Mouse (Mus musculus) macrophage (primary cell): Measurements from ENCODE around the gene Cops6. TPM values are rescaled to one million over a fixed set of nuclear protein-coding genes. Genes with fewer than 3 reads are reported as not detected.

Experiments used
- H3K27ac ChIP-seq: fragments of 350-480 bp; formaldehyde crosslinking; 2 replicates; pipeline ENCODE4 v1.9.0; 2021
- H3K36me3 ChIP-seq: fragments of 350-480 bp; formaldehyde crosslinking; 2 replicates; pipeline ENCODE4 v1.9.0; 2021; ENCODE audit errors: inconsistent target
- H3K4me3 ChIP-seq: fragments of 350-480 bp; formaldehyde crosslinking; 2 replicates; pipeline ENCODE4 v1.9.0; 2021; ENCODE audit errors: inconsistent target
- H3K79me2 ChIP-seq: fragments of 350-480 bp; formaldehyde crosslinking; 2 replicates; pipeline ENCODE4 v1.9.0; 2021; ENCODE audit errors: inconsistent target
- WGBS: methylation state at CpG from one replicate; pipeline ENCODE4 v1.1.7; 2026; ENCODE audit warnings: inconsistent platforms; ENCODE audit not compliant: missing documents; 5-methylcytosine and 5-hydroxymethylcytosine counted together
- polyA plus RNA-seq: library from polyadenylated mRNA; stranded (reverse); fragments of 250-400 nt; gene quantifications from 3 replicates; pipeline ENCODE4 v1.2.4, GENCODE M21; 2018; ENCODE audit warnings: inconsistent platforms

The Cops6 gene
- polyA plus RNA-seq, 1 experiment from 2014 or later, result 66.2 TPM

GRCm38 (mm10) chr5:138163610-138164009 lies 2.7 kb downstream of the Cops6 start:
- Histone ChIP-seq H3K36me3 (peaks cover 45% of the 10 kb centered on the region; the same call in 1 of the 2 replicates), H3K4me3 (no peak overlapping the region), H3K79me2 (peaks cover 19% of the 10 kb centered on the region), H3K27ac (no peak overlapping the region)
- WGBS, result 87% methylated on average over 10 of the region's 10 CpGs

- peaks cover 36% of the 10 kb centered on the region for H3K79me2 ChIP-seq
- no peak overlapping the region for H3K4me3 ChIP-seq
- WGBS, result 91% methylated on average over 8 of the region's 8 CpGs
- no peak overlapping the region for H3K27ac ChIP-seq
- peaks cover 45% of the 10 kb centered on the region; the same call in 1 of the 2 replicates for H3K36me3 ChIP-seq
Observed at GRCm38 (mm10) chr5:138165594-138165993, 4.7 kb downstream of the Cops6 start.

DNA sequence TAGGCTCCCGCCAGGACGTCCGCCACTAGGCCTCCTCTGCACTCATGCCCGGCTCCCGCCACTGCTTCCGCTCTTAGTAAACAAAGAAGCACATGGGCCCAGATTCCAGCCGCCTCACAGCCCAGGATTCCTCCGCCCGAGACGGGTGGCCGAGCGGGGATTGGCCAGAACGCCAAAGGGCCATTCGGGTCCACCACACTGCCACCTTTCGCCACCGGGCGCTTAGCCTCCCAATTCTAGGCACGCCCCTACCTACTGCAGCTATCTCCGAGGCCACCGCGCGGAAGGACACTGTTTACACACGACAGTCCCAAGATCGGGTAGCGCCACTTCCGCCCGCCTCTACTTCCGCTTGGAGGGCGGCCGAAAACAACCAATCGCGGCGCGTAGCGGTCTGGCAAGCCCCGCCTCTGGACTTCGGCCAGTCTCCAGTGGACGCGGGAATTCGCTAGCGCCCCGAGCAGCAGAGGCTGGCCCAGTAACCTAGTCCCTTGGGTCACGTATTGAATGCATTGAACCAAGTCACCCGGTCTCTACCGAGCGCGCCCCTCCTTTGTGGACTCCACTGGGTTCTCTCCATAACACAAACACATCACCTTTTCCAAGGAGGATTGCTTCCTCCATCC lies 10.2 kb downstream of the Cops6 start:
- WGBS, result 0% methylated on average over 47 of the region's 47 CpGs
- H3K27ac ChIP-seq, result peak overlapping the region; percentile 77
- H3K79me2 ChIP-seq, result peaks cover 19% of the 10 kb centered on the region
- H3K4me3 ChIP-seq, result peak overlapping the region; percentile 88
- peaks cover 32% of the 10 kb centered on the region; the same call in 1 of the 2 replicates for H3K36me3 ChIP-seq

DNA sequence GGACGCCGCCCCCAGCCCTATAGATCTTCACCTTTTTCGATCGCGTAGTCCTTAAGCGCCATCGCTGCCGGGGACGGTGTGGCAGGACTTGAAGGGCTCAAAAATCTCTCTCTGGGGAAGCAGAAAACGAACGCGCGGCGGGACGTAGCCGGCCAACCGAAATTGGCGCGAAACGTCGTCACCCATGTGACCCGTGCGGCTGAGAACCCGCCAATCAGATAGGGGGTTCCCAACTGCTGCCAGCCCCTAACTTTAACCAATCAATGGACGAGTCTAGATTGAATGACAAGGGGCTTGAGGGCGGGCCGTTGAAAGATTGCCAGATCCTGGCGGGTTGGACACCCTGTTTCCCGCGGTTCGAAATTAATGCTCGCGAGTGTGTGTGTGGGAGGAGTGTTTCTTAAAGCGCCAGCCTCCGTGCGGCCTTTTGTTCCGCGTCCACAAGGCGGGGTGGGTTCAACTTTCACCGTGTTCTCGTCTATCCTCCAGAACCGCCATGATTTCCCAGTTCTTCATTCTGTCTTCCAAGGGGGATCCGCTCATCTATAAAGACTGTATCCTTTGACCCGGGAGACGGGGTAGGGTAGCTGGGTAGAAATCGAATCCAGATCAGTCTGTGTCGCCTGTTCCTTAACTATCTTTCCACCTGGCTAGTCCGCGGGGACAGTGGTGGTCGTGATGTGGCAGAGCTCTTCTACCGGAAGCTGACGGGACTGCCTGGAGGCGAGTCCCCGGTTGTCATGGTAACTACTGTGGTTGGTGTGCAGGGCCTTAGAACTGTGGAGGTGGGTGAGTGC lies 11.0 kb downstream of the Cops6 start, which contains the start of the genes Ap4m1 and Mcm7:
TSS of gene Ap4m1 (plus strand) at position 308 of the 797 bp plus-strand sequence.
TSS of gene Mcm7 (minus strand) at position 728 of the 797 bp plus-strand sequence.
- WGBS, result under 1% methylated on average over 50 of the region's 54 CpGs
- Histone ChIP-seq H3K4me3 (peak within 1 kb of the TSS; percentile 88), H3K27ac (peak within 1 kb of the TSS; percentile 77), H3K79me2 (peaks cover 19% of the 10 kb centered on the region), H3K36me3 (peaks cover 30% of the 10 kb centered on the region; the same call in 1 of the 2 replicates)

- 66% methylated on average over 3 of the region's 3 CpGs for WGBS
- Histone ChIP-seq H3K27ac (peak overlapping the region; percentile 77), H3K36me3 (peaks cover 30% of the 10 kb centered on the region; the same call in 1 of the 2 replicates)
Observed at GRCm38 (mm10) chr5:138173217-138173616, 12.3 kb downstream of the Cops6 start.

DNA sequence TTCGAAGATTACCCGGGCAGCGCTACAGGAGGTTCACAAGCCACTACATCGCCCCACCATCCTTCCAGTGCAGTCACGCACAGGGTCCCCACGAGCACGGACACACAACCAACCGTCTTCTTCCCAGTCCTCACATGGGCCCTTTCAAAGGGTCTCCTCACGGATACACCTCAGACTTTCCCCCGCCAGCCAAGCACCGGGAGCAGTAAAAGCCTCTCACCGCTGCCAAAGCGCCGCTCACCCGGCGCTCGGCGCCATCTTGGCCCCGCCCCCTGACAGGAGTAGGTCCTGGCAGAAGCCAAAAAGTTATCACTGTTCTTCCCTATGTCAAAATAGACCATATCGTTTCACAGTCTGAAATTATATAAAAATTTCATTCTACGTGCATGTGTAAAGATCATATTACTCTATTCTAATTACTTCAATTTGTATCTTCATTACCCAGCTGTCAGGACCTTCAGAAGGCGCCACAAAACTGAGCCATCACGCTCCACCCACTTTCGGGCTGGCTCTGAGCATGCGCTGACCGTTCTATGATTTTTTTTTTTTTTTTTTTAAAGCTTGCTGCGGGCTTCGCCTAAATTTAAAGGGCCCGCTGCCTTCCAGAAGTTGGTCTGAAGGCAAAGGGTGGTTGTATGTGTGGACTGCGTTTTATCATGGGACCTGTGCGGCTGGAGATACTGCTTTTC lies 26.2 kb downstream of the Cops6 start, which contains the start of the genes Taf6 and Cnpy4:
TSS of gene Taf6 (minus strand) at position 502 of the 689 bp plus-strand sequence.
TSS of gene Cnpy4 (plus strand) at position 536 of the 689 bp plus-strand sequence.
- H3K4me3 ChIP-seq, result peak within 1 kb of the TSS; percentile 94
- under 1% methylated on average over 31 of the region's 31 CpGs for WGBS
- H3K27ac ChIP-seq, result peak within 1 kb of the TSS; percentile 82
- peaks cover 16% of the 10 kb centered on the region; the same call in 1 of the 2 replicates for H3K36me3 ChIP-seq
- peaks cover 15% of the 10 kb centered on the region for H3K79me2 ChIP-seq

More at GRCm38 (mm10) chr5:138173217-138173616, 12.3 kb downstream of the Cops6 start:
- H3K79me2 ChIP-seq, result peaks cover 19% of the 10 kb centered on the region
- no peak overlapping the region for H3K4me3 ChIP-seq

DNA sequence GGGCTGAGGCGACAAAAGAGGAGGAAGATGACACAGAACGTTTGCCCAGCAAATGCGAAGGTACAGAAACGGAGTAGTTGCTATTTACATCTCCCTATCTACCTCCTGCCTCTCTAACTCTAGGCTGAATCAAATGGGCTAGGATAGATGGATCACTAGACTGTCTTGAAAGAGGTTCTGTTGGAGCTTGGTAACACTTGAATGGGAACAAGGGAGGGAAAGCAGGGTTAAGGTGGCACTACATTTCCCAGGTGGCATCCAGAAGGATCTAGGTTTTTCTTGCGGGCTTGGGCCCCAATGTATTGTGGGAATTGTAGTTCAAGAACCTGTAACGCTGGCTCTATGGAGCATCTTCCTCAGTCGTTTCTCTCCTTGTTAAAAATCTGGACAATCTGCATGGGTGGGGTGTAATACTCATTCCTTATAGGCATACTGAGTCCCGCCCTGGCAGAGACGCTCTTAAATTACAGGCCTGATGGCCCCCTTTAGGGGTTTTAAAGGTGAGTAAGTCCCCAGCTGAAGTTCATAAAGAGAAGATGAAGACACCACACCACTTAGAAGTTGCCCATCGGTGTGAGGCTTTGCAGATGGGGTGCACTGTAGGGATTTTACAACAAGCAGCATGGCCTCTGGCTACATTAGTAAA lies 26.9 kb downstream of the Cops6 start:
- H3K79me2 ChIP-seq, result peaks cover 15% of the 10 kb centered on the region
- 2% methylated on average over 10 of the region's 10 CpGs for WGBS
- peak overlapping the region; percentile 94 for H3K4me3 ChIP-seq
- peaks cover 9% of the 10 kb centered on the region; the same call in 1 of the 2 replicates for H3K36me3 ChIP-seq
- H3K27ac ChIP-seq, result peak overlapping the region; percentile 82

- Histone ChIP-seq H3K4me3 (peak within 1 kb of the TSS; percentile 61), H3K79me2 (no peaks in the 10 kb centered on the region; the same call in 1 of the 2 replicates), H3K36me3 (no peaks in the 10 kb centered on the region), H3K27ac (peak within 1 kb of the TSS; percentile 88)
- 4% methylated on average over 47 of the region's 54 CpGs for WGBS
Observed at GRCm38 (mm10) chr5:138193771-138194727, 33.2 kb downstream of the Cops6 start, which contains the start of gene Mblac1. Gene Mblac1, plus strand, starts transcription at chr5:138194314.

DNA sequence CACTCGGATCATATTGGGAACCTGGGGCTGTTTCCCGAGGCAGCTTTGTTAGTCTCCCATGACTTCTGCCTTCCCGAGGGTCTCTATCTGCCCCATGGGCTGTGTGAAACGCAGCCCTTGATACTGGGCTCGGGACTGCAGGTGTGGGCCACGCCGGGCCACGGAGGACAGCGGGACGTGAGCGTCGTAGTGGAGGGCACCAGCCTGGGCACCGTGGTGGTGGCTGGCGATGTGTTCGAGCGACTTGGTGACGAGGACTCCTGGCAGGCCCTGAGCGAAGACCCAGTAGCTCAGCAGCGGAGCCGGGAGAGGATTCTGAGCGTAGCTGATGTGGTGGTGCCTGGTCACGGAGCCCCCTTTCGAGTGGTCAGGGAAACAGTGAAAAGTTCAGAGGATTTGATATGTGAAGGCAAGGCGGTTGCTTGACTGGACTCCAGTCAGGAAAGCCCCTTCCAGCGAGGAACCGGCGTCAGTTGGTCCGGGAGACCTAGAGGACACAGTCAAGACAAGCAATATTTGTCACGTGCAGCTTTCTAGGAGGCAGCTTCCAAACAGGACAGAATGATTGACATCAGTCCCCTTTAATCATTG lies 34.0 kb downstream of the Cops6 start:
- WGBS, result under 1% methylated on average over 29 of the region's 29 CpGs
- H3K36me3 ChIP-seq, result no peaks in the 10 kb centered on the region
- peak overlapping the region; percentile 61 for H3K4me3 ChIP-seq
- H3K79me2 ChIP-seq, result no peaks in the 10 kb centered on the region; the same call in 1 of the 2 replicates
- H3K27ac ChIP-seq, result peak overlapping the region; percentile 88

GRCm38 (mm10) chr5:138195463-138195862 lies 34.6 kb downstream of the Cops6 start:
- 13% methylated on average over 7 of the region's 7 CpGs for WGBS
- peak overlapping the region; percentile 61 for H3K4me3 ChIP-seq
- peak overlapping the region; percentile 88 for H3K27ac ChIP-seq
- H3K36me3 ChIP-seq, result no peaks in the 10 kb centered on the region
- no peaks in the 10 kb centered on the region; the same call in 1 of the 2 replicates for H3K79me2 ChIP-seq

DNA sequence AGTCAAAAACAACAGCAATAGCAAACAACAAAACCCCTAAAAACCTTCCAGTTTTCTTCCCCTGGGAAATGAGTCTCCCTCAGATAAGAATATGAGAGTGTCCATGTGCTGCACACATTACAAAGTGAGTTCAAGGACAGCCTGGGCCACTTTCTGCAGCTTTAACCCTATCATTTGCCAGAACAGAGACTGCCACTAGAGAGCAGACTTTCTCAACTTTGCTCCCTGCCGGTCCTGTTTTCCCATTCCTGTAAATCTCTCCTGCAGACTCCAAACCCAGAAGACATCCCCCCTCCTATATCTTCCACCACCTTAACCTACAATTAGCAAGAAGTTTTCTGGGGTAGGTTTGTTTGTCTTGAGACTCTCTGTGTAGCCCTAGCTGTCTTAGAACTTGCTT lies 38.7 kb downstream of the Cops6 start:
- Histone ChIP-seq H3K27ac (no peak overlapping the region), H3K36me3 (no peaks in the 10 kb centered on the region), H3K4me3 (no peak overlapping the region), H3K79me2 (no peaks in the 10 kb centered on the region; the same call in 1 of the 2 replicates)
- WGBS, result 0% methylated on average over 1 of the region's 1 CpGs

- WGBS, result 100% methylated on average over 1 of the region's 3 CpGs
- no peak overlapping the region for H3K4me3 ChIP-seq
- H3K27ac ChIP-seq, result no peak overlapping the region
Observed at GRCm38 (mm10) chr5:138202086-138202485, 41.2 kb downstream of the Cops6 start.

More at GRCm38 (mm10) chr5:138202086-138202485, 41.2 kb downstream of the Cops6 start:
- H3K79me2 ChIP-seq, result no peaks in the 10 kb centered on the region
- no peaks in the 10 kb centered on the region for H3K36me3 ChIP-seq
